Mouse (Mus musculus) MEL (cell line): ENCODE measurements at regions not wholly inside any gene's neighbourhood (a gene's known extent, or its start where the extent isn't known, plus 50 kb on each side); places are given as distances from the start of the nearest gene placed in this dataset.

Experiments
- DNase-seq: peaks from one replicate; pipeline ENCODE4 v3.0.0; 2011; ENCODE audit warnings: low read depth, low spot score
- H3K27ac ChIP-seq: 2 replicates; pipeline ENCODE4 v1.5.1; 2012; ENCODE audit warnings: low read depth, mild to moderate bottlenecking, control low read depth, low read length, moderate library complexity; ENCODE audit not compliant: control insufficient read depth
- H3K27me3 ChIP-seq, 2 experiments: fragments of 150-350 bp in 1 of 2; sonication (generic) in 1 of 2; 2 replicates each; pipeline ENCODE4 v1.6.1; 2012; ENCODE audit warnings: low read length in 2 of 2, mild to moderate bottlenecking in 2 of 2, improper control_type of control experiment in 1 of 2, moderate library complexity in 1 of 2; ENCODE audit not compliant: insufficient read depth in 2 of 2, control insufficient read depth in 1 of 2
- H3K36me3 ChIP-seq, 2 experiments: 2 replicates each; pipeline ENCODE4 v1.6.1; 2012 to 2014; ENCODE audit warnings: low read length in 2 of 2, improper control_type of control experiment in 1 of 2, inconsistent platforms in 1 of 2, mild to moderate bottlenecking in 1 of 2; ENCODE audit not compliant: insufficient read depth in 2 of 2, control insufficient read depth in 1 of 2
- H3K4me1 ChIP-seq, 2 experiments: fragments of 150-350 bp in 1 of 2; sonication (generic) in 1 of 2; 2 replicates each; pipeline ENCODE4 v1.6.1; 2012; ENCODE audit warnings: low read length in 2 of 2, improper control_type of control experiment in 1 of 2, mild to moderate bottlenecking in 1 of 2; ENCODE audit not compliant: insufficient read depth in 2 of 2, control insufficient read depth in 1 of 2
- H3K4me3 ChIP-seq, 2 experiments: fragments of 150-350 bp in 1 of 2; sonication (generic) in 1 of 2; 2 replicates each; pipeline ENCODE4 v1.5.1; 2012; ENCODE audit warnings: low read depth in 2 of 2, low read length in 2 of 2, mild to moderate bottlenecking in 2 of 2, moderate library complexity in 2 of 2, control low read depth in 1 of 2, improper control_type of control experiment in 1 of 2; ENCODE audit not compliant: control insufficient read depth in 1 of 2, insufficient read depth in 1 of 2
- H3K79me2 ChIP-seq: 2 replicates; pipeline ENCODE4 v1.6.1; 2012; ENCODE audit warnings: mild to moderate bottlenecking, low read length, moderate library complexity; ENCODE audit not compliant: control insufficient read depth, poor library complexity, insufficient read depth
- H3K9ac ChIP-seq: 2 replicates; pipeline ENCODE4 v1.6.1; 2012; ENCODE audit warnings: low read depth, mild to moderate bottlenecking, control low read depth, low read length, moderate library complexity; ENCODE audit not compliant: control insufficient read depth, poor library complexity, severe bottlenecking
- H3K9me3 ChIP-seq: fragments of 150-350 bp; sonication (generic); replicated peaks from 2 replicates; pipeline ENCODE4 v1.6.1; 2012; ENCODE audit warnings: mild to moderate bottlenecking, low read length, improper control_type of control experiment, moderate library complexity; ENCODE audit not compliant: insufficient read depth
- BHLHE40 ChIP-seq: IDR thresholded peaks from 2 replicates; pipeline ENCODE4 v1.6.1; 2012; ENCODE audit warnings: low read depth, mild to moderate bottlenecking, inconsistent platforms, low read length, improper control_type of control experiment, borderline replicate concordance
- CHD1 ChIP-seq: IDR thresholded peaks from 2 replicates; pipeline ENCODE4 v1.6.1; 2012; ENCODE audit warnings: low read depth, mild to moderate bottlenecking, inconsistent platforms, low read length, improper control_type of control experiment
- CHD2 ChIP-seq: IDR thresholded peaks from 2 replicates; pipeline ENCODE4 v1.6.1; 2011; ENCODE audit warnings: low read length, improper control_type of control experiment
- E2F4 ChIP-seq: IDR thresholded peaks from 2 replicates; pipeline ENCODE4 v1.6.1; 2011; ENCODE audit warnings: low read depth, low read length, improper control_type of control experiment, borderline replicate concordance
- ELF1 ChIP-seq: IDR thresholded peaks from 2 replicates; pipeline ENCODE4 v1.6.1; 2014; ENCODE audit warnings: low read depth, mild to moderate bottlenecking, inconsistent platforms, low read length, improper control_type of control experiment, moderate library complexity
- EP300 ChIP-seq, 2 experiments: IDR thresholded peaks; 2 replicates each; pipeline ENCODE4 v1.6.1; 2011; ENCODE audit warnings: improper control_type of control experiment in 2 of 2, low read length in 2 of 2, low read depth in 1 of 2, mild to moderate bottlenecking in 1 of 2
- ETS1 ChIP-seq: IDR thresholded peaks from 2 replicates; pipeline ENCODE4 v1.6.1; 2012; ENCODE audit warnings: low read depth, mild to moderate bottlenecking, inconsistent platforms, low read length, improper control_type of control experiment, moderate library complexity
- HCFC1 ChIP-seq: IDR thresholded peaks from 2 replicates; pipeline ENCODE4 v1.6.1; 2012; ENCODE audit warnings: low read depth, mild to moderate bottlenecking, inconsistent platforms, low read length, improper control_type of control experiment, moderate library complexity
- JUND ChIP-seq: IDR thresholded peaks from 2 replicates; pipeline ENCODE4 v1.6.1; 2011; ENCODE audit warnings: low read depth, mild to moderate bottlenecking, improper control_type of control experiment, low read length
- KAT2A ChIP-seq: conservative IDR thresholded peaks from 2 replicates; pipeline ENCODE4 v1.6.1; 2012; ENCODE audit warnings: low read depth, low read length, improper control_type of control experiment, inconsistent platforms
- MAFK ChIP-seq: IDR thresholded peaks from 2 replicates; pipeline ENCODE4 v1.6.1; 2011; ENCODE audit warnings: low read depth, mild to moderate bottlenecking, low read length, improper control_type of control experiment, borderline replicate concordance
- MAX ChIP-seq: IDR thresholded peaks from 2 replicates; pipeline ENCODE4 v1.6.1; 2011; ENCODE audit warnings: low read length, improper control_type of control experiment
- MYC ChIP-seq: IDR thresholded peaks from 2 replicates; pipeline ENCODE4 v1.6.1; 2011; ENCODE audit warnings: low read depth, mild to moderate bottlenecking, low read length, improper control_type of control experiment, moderate library complexity
- POLR2A ChIP-seq, 2 experiments: IDR thresholded peaks; 2 replicates each; pipeline ENCODE4 v1.6.1; 2011 to 2012; ENCODE audit warnings: low read length in 2 of 2, mild to moderate bottlenecking in 2 of 2, control low read depth in 1 of 2, improper control_type of control experiment in 1 of 2, low read depth in 1 of 2, moderate library complexity in 1 of 2; ENCODE audit not compliant: control insufficient read depth in 1 of 2, insufficient read depth in 1 of 2, poor library complexity in 1 of 2
- POLR2AphosphoS2 ChIP-seq: IDR thresholded peaks from 2 replicates; pipeline ENCODE4 v1.6.1; 2011; ENCODE audit warnings: low read length, improper control_type of control experiment
- POLR2AphosphoS5 ChIP-seq: IDR thresholded peaks from 2 replicates; pipeline ENCODE4 v1.6.1; 2012; ENCODE audit warnings: low read depth, borderline replicate concordance, mild to moderate bottlenecking, inconsistent platforms, low read length, moderate library complexity, mixed read lengths
- RAD21 ChIP-seq: IDR thresholded peaks from 2 replicates; pipeline ENCODE4 v1.6.1; 2011; ENCODE audit warnings: mild to moderate bottlenecking, low read depth, low read length, improper control_type of control experiment
- RCOR1 ChIP-seq: IDR thresholded peaks from 2 replicates; pipeline ENCODE4 v1.6.1; 2012; ENCODE audit warnings: low read depth, mild to moderate bottlenecking, inconsistent platforms, low read length, improper control_type of control experiment
- SIN3A ChIP-seq: IDR thresholded peaks from 2 replicates; pipeline ENCODE4 v1.6.1; 2012; ENCODE audit warnings: low read length, improper control_type of control experiment, inconsistent platforms
- SMC3 ChIP-seq: IDR thresholded peaks from 2 replicates; pipeline ENCODE4 v1.6.1; 2011; ENCODE audit warnings: low read depth, low read length, improper control_type of control experiment
- TAL1 ChIP-seq: IDR thresholded peaks from 2 replicates; pipeline ENCODE4 v1.6.1; 2012; ENCODE audit warnings: mild to moderate bottlenecking, inconsistent platforms, low read length, moderate library complexity, mixed read lengths
- TBP ChIP-seq: IDR thresholded peaks from 2 replicates; pipeline ENCODE4 v1.8.0; 2011; ENCODE audit warnings: low read depth, low read length, improper control_type of control experiment
- TCF12 ChIP-seq: IDR thresholded peaks from 2 replicates; pipeline ENCODE4 v1.6.1; 2014; ENCODE audit warnings: low read depth, mild to moderate bottlenecking, inconsistent platforms, low read length, improper control_type of control experiment, moderate library complexity
- UBTF ChIP-seq: IDR thresholded peaks from 2 replicates; pipeline ENCODE4 v1.6.1; 2012; ENCODE audit warnings: low read depth, mild to moderate bottlenecking, inconsistent platforms, low read length, improper control_type of control experiment, moderate library complexity, borderline replicate concordance; ENCODE audit not compliant: insufficient read depth
- USF1 ChIP-seq: IDR thresholded peaks from 2 replicates; pipeline ENCODE4 v1.6.1; 2014; ENCODE audit warnings: low read depth, mild to moderate bottlenecking, inconsistent platforms, low read length, improper control_type of control experiment, moderate library complexity
- USF2 ChIP-seq, 2 experiments: IDR thresholded peaks; 2 replicates each; pipeline ENCODE4 v1.6.1; 2011 to 2012; ENCODE audit warnings: improper control_type of control experiment in 2 of 2, low read length in 2 of 2, borderline replicate concordance in 1 of 2, inconsistent platforms in 1 of 2, low read depth in 1 of 2, mild to moderate bottlenecking in 1 of 2; ENCODE audit not compliant: insufficient read depth in 1 of 2
- ZMIZ1 ChIP-seq: IDR thresholded peaks from 2 replicates; pipeline ENCODE4 v1.6.1; 2012; ENCODE audit warnings: low read depth, mild to moderate bottlenecking, inconsistent platforms, low read length, improper control_type of control experiment, moderate library complexity

DNA sequence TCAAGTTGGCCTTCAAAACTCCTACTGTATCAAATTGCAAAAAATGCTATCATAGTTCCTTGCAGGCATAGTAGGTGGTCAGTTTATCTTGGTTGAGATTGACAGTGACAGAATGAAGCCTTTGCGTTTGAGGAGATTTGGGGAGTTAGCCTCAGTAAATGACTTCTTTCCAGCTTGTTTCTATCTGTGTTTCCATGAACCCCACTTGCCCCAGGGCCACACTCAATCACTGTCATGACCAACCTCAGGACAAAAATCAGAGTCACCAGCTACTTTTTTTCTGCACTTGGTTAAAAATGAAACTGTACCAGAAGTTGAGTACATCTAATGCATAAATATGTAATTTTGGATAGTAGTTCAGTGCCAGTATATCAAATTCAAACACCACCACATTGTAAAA is 287.7 kb upstream of the Arid1b start:
- no peak for DNase-seq
- Histone ChIP-seq H3K79me2 (no peaks in the 10 kb centered on the region), H3K27me3 (peaks cover 0 to 1% of the 10 kb centered on the region in 2 experiments; a peak in 3 of 4 replicates), H3K36me3 (no peaks in the 10 kb centered on the region), H3K4me1 (no peaks in the 10 kb centered on the region), H3K27ac (no peak overlapping the region), H3K4me3 (no peak overlapping the region), H3K9ac (no peak overlapping the region), H3K9me3 (no peaks in the 10 kb centered on the region)
- no peak for TF ChIP-seq USF1
- TF ChIP-seq TAL1: no peak
- no peak for TF ChIP-seq MAX
- no peak for TF ChIP-seq TBP
- no peak for TF ChIP-seq MYC
- TF ChIP-seq POLR2AphosphoS5: no peak
- TF ChIP-seq TCF12: no peak
- TF ChIP-seq POLR2AphosphoS2: no peak
- TF ChIP-seq UBTF: no peak
- no peak for TF ChIP-seq JUND
- no peak for TF ChIP-seq USF2 (IDR thresholded peaks at IDR 0.05; ENCODE audit: borderline replicate concordance in 1 of 2, insufficient read depth in 1 of 2, low read depth in 1 of 2, low read length in 2 of 2)
- TF ChIP-seq BHLHE40: no peak
- TF ChIP-seq ZMIZ1: no peak
- TF ChIP-seq SMC3: no peak
- no peak for TF ChIP-seq MAFK
- no peak for TF ChIP-seq RAD21
- no peak for TF ChIP-seq CHD2
- TF ChIP-seq EP300 (IDR thresholded peaks at IDR 0.05; ENCODE audit: low read depth in 1 of 2, low read length in 2 of 2): no peak
- TF ChIP-seq ELF1: no peak

DNA sequence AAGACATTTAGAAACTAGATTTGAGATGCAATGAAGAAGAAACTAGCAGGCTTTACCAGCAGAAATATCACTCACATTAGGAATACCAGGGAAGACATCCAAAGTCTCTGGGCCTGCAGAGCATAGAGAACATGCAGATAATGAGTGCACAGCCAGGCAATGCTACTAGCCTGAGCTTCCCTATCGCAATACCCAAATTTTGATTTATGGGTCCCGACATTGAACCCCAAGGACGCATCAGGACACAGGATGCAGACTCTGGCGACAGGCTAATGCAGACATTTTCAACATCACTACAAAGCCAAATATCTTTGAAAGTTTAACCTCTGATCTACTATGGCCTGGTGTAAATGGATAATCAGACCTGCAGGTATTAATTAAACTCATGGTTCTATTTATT is 273.1 kb upstream of the Arid1b start:
- no peak for TF ChIP-seq JUND
- no peak for TF ChIP-seq POLR2AphosphoS2
- no peak for TF ChIP-seq CHD1
- TF ChIP-seq SIN3A: no peak
- no peak for TF ChIP-seq E2F4
- no peak for TF ChIP-seq HCFC1
- no peak for TF ChIP-seq TCF12
- no peak for TF ChIP-seq RAD21
- TF ChIP-seq KAT2A: no peak
- no peak for TF ChIP-seq TAL1
- no peak for TF ChIP-seq RCOR1
- TF ChIP-seq ETS1: no peak
- no peak for TF ChIP-seq SMC3
- no peak for TF ChIP-seq MAFK
- no peak for TF ChIP-seq POLR2AphosphoS5
- no peak for TF ChIP-seq POLR2A (IDR thresholded peaks at IDR 0.05; ENCODE audit: control insufficient read depth in 1 of 2, insufficient read depth in 1 of 2, low read depth in 1 of 2, low read length in 2 of 2, poor library complexity in 1 of 2)
- no peak for TF ChIP-seq CHD2
- DNase-seq: no peak

More for the DNA sequence above, 273.1 kb upstream of the Arid1b start:
- Histone ChIP-seq H3K79me2 (no peaks in the 10 kb centered on the region), H3K9ac (no peak overlapping the region), H3K4me1 (no peaks in the 10 kb centered on the region), H3K36me3 (no peaks in the 10 kb centered on the region), H3K27ac (no peak overlapping the region), H3K9me3 (no peaks in the 10 kb centered on the region), H3K4me3 (no peak overlapping the region), H3K27me3 (no peaks in the 10 kb centered on the region)
